Mouse (Mus musculus) embryonic facial prominence, embryonic 12.5 days (tissue): ENCODE results near the gene Catip. TPM values are rescaled to one million over a fixed set of nuclear protein-coding genes. Genes with fewer than 3 reads are reported as not detected.
A peak's percentile ranks its signal among the peaks of the same experiment; 100 is the strongest.

Experiments
- ATAC-seq: fragments of 200-750 bp; cut with Nextera tagmentation; 2 replicates; pipeline ENCODE4 v1.8.0; 2017; ENCODE audit not compliant: insufficient number of reproducible peaks, insufficient read depth, low FRiP score, low TSS enrichment
- H3K27ac ChIP-seq: fragments of 300-500 bp; sonication (generic); 2 replicates; pipeline ENCODE4 v1.5.1; 2016; ENCODE audit warnings: mild to moderate bottlenecking
- H3K27me3 ChIP-seq: fragments of 300-500 bp; sonication (generic); 2 replicates; pipeline ENCODE4 v1.6.1; 2016; ENCODE audit warnings: mild to moderate bottlenecking, moderate library complexity
- H3K36me3 ChIP-seq: fragments of 300-500 bp; sonication (generic); 2 replicates; pipeline ENCODE4 v1.6.1; 2016; ENCODE audit warnings: mild to moderate bottlenecking
- H3K4me1 ChIP-seq: fragments of 300-500 bp; sonication (generic); 2 replicates; pipeline ENCODE4 v1.6.1; 2016
- H3K4me2 ChIP-seq: fragments of 300-500 bp; sonication (generic); replicated peaks from 2 replicates; pipeline ENCODE4 v1.6.1; 2016; ENCODE audit warnings: mild to moderate bottlenecking, moderate library complexity
- H3K4me3 ChIP-seq: fragments of 300-500 bp; sonication (generic); 2 replicates; pipeline ENCODE4 v1.5.1; 2016; ENCODE audit warnings: mild to moderate bottlenecking
- H3K9ac ChIP-seq: fragments of 300-500 bp; sonication (generic); 2 replicates; pipeline ENCODE4 v1.6.1; 2016; ENCODE audit warnings: mild to moderate bottlenecking, moderate library complexity
- H3K9me3 ChIP-seq: fragments of 300-500 bp; sonication (generic); 2 replicates; pipeline ENCODE4 v1.6.1; 2016; ENCODE audit warnings: mild to moderate bottlenecking, moderate library complexity
- WGBS: fragments of 180-500 bp; shearing (Covaris S2); methylation state at CpG from one replicate; pipeline ENCODE4 v1.1.7; 2016; 5-methylcytosine and 5-hydroxymethylcytosine counted together
- polyA plus RNA-seq: library from polyadenylated mRNA; unstranded; fragments of >200 nt; fragmentation: Nextera tagmentation; extraction: Ambion mirVana; gene quantifications from 2 replicates; pipeline ENCODE4 v1.2.1, GENCODE M21; 2016

The Catip gene
- polyA plus RNA-seq, 1 experiment from 2014 or later = 0.93 TPM

- Histone ChIP-seq H3K9me3 (no peaks in the 10 kb centered on the region), H3K9ac (peak overlapping the region; percentile 51), H3K36me3 (no peaks in the 10 kb centered on the region), H3K4me1 (peaks cover 24% of the 10 kb centered on the region), H3K4me2 (peak overlapping the region; percentile 51), H3K27ac (peak overlapping the region; percentile 98), H3K27me3 (no peaks in the 10 kb centered on the region), H3K4me3 (peak overlapping the region; percentile 44)
- under 1% methylated on average over 26 of the region's 26 CpGs for WGBS
- ATAC-seq = peak; percentile 94
Measured at GRCm38 (mm10) chr1:74386714-74387385, 24.9 kb downstream of the Catip start.

- Histone ChIP-seq H3K9me3 (no peaks in the 10 kb centered on the region), H3K9ac (peak overlapping the region; percentile 51; the same call in 1 of the 2 replicates), H3K4me2 (peak overlapping the region; percentile 51), H3K4me3 (peak overlapping the region; percentile 44), H3K27ac (peak overlapping the region; percentile 98), H3K36me3 (no peaks in the 10 kb centered on the region), H3K27me3 (no peaks in the 10 kb centered on the region), H3K4me1 (peaks cover 24% of the 10 kb centered on the region)
- 55% methylated on average over 15 of the region's 15 CpGs for WGBS
- no peak for ATAC-seq
Measured at GRCm38 (mm10) chr1:74387386-74387988, 25.6 kb downstream of the Catip start.

- Histone ChIP-seq H3K9me3 (no peaks in the 10 kb centered on the region), H3K4me2 (no peak overlapping the region), H3K27ac (peak overlapping the region; percentile 98; the same call in 1 of the 2 replicates), H3K4me1 (peaks cover 34% of the 10 kb centered on the region), H3K27me3 (no peaks in the 10 kb centered on the region), H3K4me3 (no peak overlapping the region), H3K36me3 (peaks cover 2% of the 10 kb centered on the region), H3K9ac (no peak overlapping the region)
- 71% methylated on average over 7 of the region's 7 CpGs for WGBS
- ATAC-seq = no peak
Measured at GRCm38 (mm10) chr1:74388398-74388920, 26.6 kb downstream of the Catip start.

GRCm38 (mm10) chr1:74389831-74390286 is 28.0 kb downstream of the Catip start:
- H3K27ac ChIP-seq = peak overlapping the region; percentile 98
- ATAC-seq = no peak

GRCm38 (mm10) chr1:74390287-74390906 is 28.5 kb downstream of the Catip start:
- Histone ChIP-seq H3K9me3 (no peaks in the 10 kb centered on the region), H3K36me3 (peaks cover 22% of the 10 kb centered on the region), H3K4me2 (peak overlapping the region; percentile 93), H3K4me1 (peaks cover 39% of the 10 kb centered on the region), H3K27me3 (no peaks in the 10 kb centered on the region), H3K4me3 (peak overlapping the region; percentile 80), H3K27ac (peak overlapping the region; percentile 98), H3K9ac (peak overlapping the region; percentile 41; the same call in 1 of the 2 replicates)
- no peak for ATAC-seq
- WGBS = 6% methylated on average over 21 of the region's 21 CpGs

More at GRCm38 (mm10) chr1:74389831-74390286, 28.0 kb downstream of the Catip start:
- H3K4me2 ChIP-seq = peak overlapping the region; percentile 93
- peak overlapping the region; percentile 41; the same call in 1 of the 2 replicates for H3K9ac ChIP-seq
- peak overlapping the region; percentile 80 for H3K4me3 ChIP-seq
- WGBS = 3% methylated on average over 29 of the region's 29 CpGs
- peaks cover 16% of the 10 kb centered on the region for H3K36me3 ChIP-seq
- no peaks in the 10 kb centered on the region for H3K27me3 ChIP-seq
- peaks cover 39% of the 10 kb centered on the region for H3K4me1 ChIP-seq
- H3K9me3 ChIP-seq = no peaks in the 10 kb centered on the region

- Histone ChIP-seq H3K27me3 (no peaks in the 10 kb centered on the region), H3K4me2 (peak within 1 kb of the TSS; percentile 93), H3K27ac (peak within 1 kb of the TSS; percentile 98), H3K4me1 (peaks cover 39% of the 10 kb centered on the region), H3K4me3 (peak within 1 kb of the TSS; percentile 80), H3K9ac (peak within 1 kb of the TSS; percentile 97), H3K36me3 (peaks cover 22% of the 10 kb centered on the region), H3K9me3 (no peaks in the 10 kb centered on the region)
- ATAC-seq = peak; percentile 39
- WGBS = 2% methylated on average over 51 of the region's 51 CpGs
Measured at GRCm38 (mm10) chr1:74390924-74391748, 29.2 kb downstream of the Catip start, which contains the start of gene Ctdsp1. TSS of gene Ctdsp1 (plus strand) at chr1:74391509.

GRCm38 (mm10) chr1:74391844-74392441 is 30.0 kb downstream of the Catip start:
- peaks cover 39% of the 10 kb centered on the region for H3K4me1 ChIP-seq
- H3K27me3 ChIP-seq = no peaks in the 10 kb centered on the region
- peak overlapping the region; percentile 93 for H3K4me2 ChIP-seq
- H3K9me3 ChIP-seq = no peaks in the 10 kb centered on the region
- H3K36me3 ChIP-seq = peaks cover 22% of the 10 kb centered on the region
- H3K27ac ChIP-seq = peak overlapping the region; percentile 98
- ATAC-seq = peak; percentile 11; the same call in 1 of the 2 replicates
- H3K9ac ChIP-seq = peak overlapping the region; percentile 97
- peak overlapping the region; percentile 80 for H3K4me3 ChIP-seq
- under 1% methylated on average over 55 of the region's 63 CpGs for WGBS

- H3K36me3 ChIP-seq = peaks cover 22% of the 10 kb centered on the region
- peak overlapping the region; percentile 98 for H3K27ac ChIP-seq
- no peaks in the 10 kb centered on the region for H3K27me3 ChIP-seq
- peak overlapping the region; percentile 80 for H3K4me3 ChIP-seq
- 2% methylated on average over 16 of the region's 16 CpGs for WGBS
- peak overlapping the region; percentile 97 for H3K9ac ChIP-seq
- peak; percentile 1; the same call in 1 of the 2 replicates for ATAC-seq
- H3K9me3 ChIP-seq = no peaks in the 10 kb centered on the region
- peaks cover 37% of the 10 kb centered on the region for H3K4me1 ChIP-seq
- peak overlapping the region; percentile 93 for H3K4me2 ChIP-seq
Measured at GRCm38 (mm10) chr1:74392446-74392994, 30.6 kb downstream of the Catip start.

GRCm38 (mm10) chr1:74393010-74393409 is 31.1 kb downstream of the Catip start:
- H3K9me3 ChIP-seq = no peaks in the 10 kb centered on the region
- H3K36me3 ChIP-seq = peaks cover 22% of the 10 kb centered on the region
- peak overlapping the region; percentile 80 for H3K4me3 ChIP-seq
- peak overlapping the region; percentile 93 for H3K4me2 ChIP-seq
- H3K9ac ChIP-seq = peak overlapping the region; percentile 97
- ATAC-seq = no peak
- no peaks in the 10 kb centered on the region for H3K27me3 ChIP-seq
- WGBS = 41% methylated on average over 7 of the region's 7 CpGs
- peaks cover 32% of the 10 kb centered on the region for H3K4me1 ChIP-seq
- H3K27ac ChIP-seq = peak overlapping the region; percentile 98

GRCm38 (mm10) chr1:74393697-74394096 is 31.8 kb downstream of the Catip start:
- Histone ChIP-seq H3K9ac (no peak overlapping the region; the same call in 1 of the 2 replicates), H3K27ac (no peak overlapping the region), H3K4me3 (no peak overlapping the region), H3K36me3 (peaks cover 22% of the 10 kb centered on the region), H3K4me1 (peaks cover 32% of the 10 kb centered on the region), H3K9me3 (no peaks in the 10 kb centered on the region), H3K4me2 (no peak overlapping the region), H3K27me3 (no peaks in the 10 kb centered on the region)
- no peak for ATAC-seq
- WGBS = 91% methylated on average over 9 of the region's 9 CpGs
